Mouse (Mus musculus) mouse trophoblast stem cell (cell line): ENCODE results near the gene Manbal.

Experiments used
- in situ Hi-C, 2 experiments: fragments of 300-500 bp; cut with MseI, MboI; formaldehyde crosslinking; loops; 2 replicates in 1 of 2; 3 replicates in 1 of 2; pipeline ENCODE4 v1.15.1; 2025

Gene Manbal

GRCm38 (mm10) chr2:157411151-157411693, 43.8 kb downstream of the Manbal start:
- in situ Hi-C loops: no loop called here

- in situ Hi-C loops: no loop called here
These were observed 45.1 kb downstream of the Manbal start for GRCm38 (mm10) chr2:157412497-157412896.

- in situ Hi-C loops: no loop called here
These were observed 49.8 kb downstream of the Manbal start for GRCm38 (mm10) chr2:157417229-157417628.

- in situ Hi-C loops: no loop called here
These were observed 50.8 kb downstream of the Manbal start, which contains the start of gene Src for GRCm38 (mm10) chr2:157418206-157418605. Gene Src (plus strand): TSS chr2:157418444.

- in situ Hi-C loops: no loop called here
These were observed 51.2 kb downstream of the Manbal start for GRCm38 (mm10) chr2:157418609-157419071.

GRCm38 (mm10) chr2:157419506-157419905, 52.1 kb downstream of the Manbal start:
- in situ Hi-C loops: no loop called here

- in situ Hi-C loops: no loop called here
These were observed 53.0 kb downstream of the Manbal start for GRCm38 (mm10) chr2:157420404-157420803.

- in situ Hi-C loops: no loop called here
These were observed 54.8 kb downstream of the Manbal start for GRCm38 (mm10) chr2:157422062-157422655.

GRCm38 (mm10) chr2:157422854-157423705, 55.7 kb downstream of the Manbal start:
- in situ Hi-C loops: no loop called here

GRCm38 (mm10) chr2:157423706-157424125, 56.3 kb downstream of the Manbal start:
- in situ Hi-C loops: no loop called here

- in situ Hi-C loops: no loop called here
These were observed 56.9 kb downstream of the Manbal start for GRCm38 (mm10) chr2:157424126-157424903.

GRCm38 (mm10) chr2:157424904-157425642, 57.7 kb downstream of the Manbal start:
- in situ Hi-C loops: no loop called here

GRCm38 (mm10) chr2:157425643-157425988, 58.2 kb downstream of the Manbal start:
- in situ Hi-C loops: no loop called here

GRCm38 (mm10) chr2:157426171-157426570, 58.8 kb downstream of the Manbal start:
- in situ Hi-C loops: no loop called here

GRCm38 (mm10) chr2:157427164-157427563, 59.8 kb downstream of the Manbal start:
- in situ Hi-C loops: no loop called here

- in situ Hi-C loops: no loop called here
These were observed 61.2 kb downstream of the Manbal start for GRCm38 (mm10) chr2:157428351-157429139.

- in situ Hi-C loops: no loop called here
These were observed 62.3 kb downstream of the Manbal start for GRCm38 (mm10) chr2:157429735-157430134.

- in situ Hi-C loops: no loop called here
These were observed 63.5 kb downstream of the Manbal start for GRCm38 (mm10) chr2:157430667-157431429.

- in situ Hi-C loops: no loop called here
These were observed 64.5 kb downstream of the Manbal start for GRCm38 (mm10) chr2:157431912-157432311.

- in situ Hi-C loops: no loop called here
These were observed 65.1 kb downstream of the Manbal start for GRCm38 (mm10) chr2:157432476-157432875.
